Mouse (Mus musculus) kidney, postnatal 14 days (tissue): ENCODE measurements around the gene Gdpd5.

ENCODE experiments used
- DNase-seq: peaks from one replicate; pipeline ENCODE4 v3.0.0; 2022; ENCODE audit warnings: mixed read lengths

The Gdpd5 gene

GRCm38 (mm10) chr7:99381214-99382087 is at the start of gene Gdpd5:
Gene Gdpd5 (plus strand): TSS chr7:99381414.
- DNase-seq: peak; percentile 99

- DNase-seq: peak; percentile 88
Measured at GRCm38 (mm10) chr7:99332774-99333480, 48.3 kb upstream of the Gdpd5 start.

GRCm38 (mm10) chr7:99340736-99341135 is 40.5 kb upstream of the Gdpd5 start:
- DNase-seq: no peak

- DNase-seq: no peak
Measured at GRCm38 (mm10) chr7:99343577-99343976, 37.6 kb upstream of the Gdpd5 start.

- no peak for DNase-seq
Measured at GRCm38 (mm10) chr7:99347268-99347667, 33.9 kb upstream of the Gdpd5 start.

GRCm38 (mm10) chr7:99348883-99349282 is 32.3 kb upstream of the Gdpd5 start:
- DNase-seq: no peak

- peak; percentile 43 for DNase-seq
Measured at GRCm38 (mm10) chr7:99349782-99350720, 31.2 kb upstream of the Gdpd5 start.

GRCm38 (mm10) chr7:99351104-99351801 is 30.0 kb upstream of the Gdpd5 start:
- DNase-seq: peak; percentile 34

- peak; percentile 61 for DNase-seq
Measured at GRCm38 (mm10) chr7:99351802-99352517, 29.3 kb upstream of the Gdpd5 start.

- DNase-seq: peak; percentile 94
Measured at GRCm38 (mm10) chr7:99352526-99353400, 28.5 kb upstream of the Gdpd5 start, which contains the start of gene Serpinh1. Gene Serpinh1 (minus strand): TSS chr7:99353239.

- DNase-seq: peak; percentile 89
Measured at GRCm38 (mm10) chr7:99355731-99356131, 25.5 kb upstream of the Gdpd5 start.

- peak; percentile 55 for DNase-seq
Measured at GRCm38 (mm10) chr7:99356244-99356930, 24.8 kb upstream of the Gdpd5 start.

- peak; percentile 47 for DNase-seq
Measured at GRCm38 (mm10) chr7:99357201-99357600, 24.0 kb upstream of the Gdpd5 start.

GRCm38 (mm10) chr7:99358371-99358770 is 22.8 kb upstream of the Gdpd5 start:
- peak; percentile 59 for DNase-seq

GRCm38 (mm10) chr7:99360021-99360802 is 21.0 kb upstream of the Gdpd5 start:
- peak; percentile 90 for DNase-seq

GRCm38 (mm10) chr7:99360803-99361414 is 20.3 kb upstream of the Gdpd5 start:
- DNase-seq: no peak

- no peak for DNase-seq
Measured at GRCm38 (mm10) chr7:99362137-99362536, 19.1 kb upstream of the Gdpd5 start.

- DNase-seq: peak; percentile 85
Measured at GRCm38 (mm10) chr7:99365069-99365468, 16.1 kb upstream of the Gdpd5 start.
